22 mouse cellular contexts compared by ENCODE assay signal in the genomic region with DNA sequence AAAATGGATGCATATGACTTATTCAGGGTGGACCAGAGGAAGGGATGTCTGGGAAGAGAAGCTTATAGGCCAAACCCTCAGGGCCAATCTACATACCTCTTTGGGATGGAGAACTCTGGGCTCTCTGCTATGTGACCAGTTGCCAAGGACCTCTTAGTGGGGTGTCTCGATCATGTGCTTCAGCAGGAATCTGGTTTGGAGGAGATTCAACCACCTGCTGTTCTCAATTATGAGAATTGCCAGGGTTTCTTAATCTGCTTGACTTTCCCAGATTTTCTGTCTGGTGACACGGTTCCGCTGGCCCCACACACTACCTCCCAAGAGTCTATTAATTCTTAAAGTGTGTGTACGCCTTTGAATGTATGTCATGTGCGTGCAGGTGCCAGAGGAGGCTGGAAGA. TPM values are rescaled to one million over a fixed set of nuclear protein-coding genes. Genes with fewer than 3 reads are reported as not detected.
"Had no signal": no experiment of that assay in that cellular context is flagged by ENCODE, and none has a peak within 500 bp of the region (broad histone marks: within the 10 kb centered on the region; RNA-seq: fewer than 3 reads in every experiment).

No protein-coding gene starts in this region.

- ATAC-seq: midbrain, embryonic 16.5 days had no signal

- H3K9ac ChIP-seq: limb, embryonic 12.5 days; liver, embryonic 15.5 days; midbrain, embryonic 12.5 days; stomach, embryonic 15.5 days had no signal

- H3K4me2 ChIP-seq: limb, embryonic 12.5 days; liver, embryonic 11.5 days; liver, embryonic 15.5 days; midbrain, embryonic 12.5 days; stomach, embryonic 15.5 days had no signal

- H3K4me3 ChIP-seq: limb, embryonic 12.5 days; liver, embryonic 15.5 days; megakaryocyte, embryonic 14.5 days; midbrain, embryonic 12.5 days; stomach, embryonic 15.5 days had no signal

- H3K9me3 ChIP-seq: liver, embryonic 15.5 days; stomach, embryonic 15.5 days had no signal

- DNase-seq: kidney, adult 8-10 months; kidney, postnatal 25 days; layer of hippocampus, adult 9-11 months; layer of hippocampus, postnatal 36 days; lung, adult 2 months; lung, postnatal 4 days; right cerebral cortex, postnatal 14 days; thymus, adult 2 months; thymus, postnatal 25 days had no signal

- H3K27me3 ChIP-seq: limb, embryonic 12.5 days; liver, embryonic 15.5 days; midbrain, embryonic 12.5 days; stomach, embryonic 15.5 days had no signal

- H3K27ac ChIP-seq: limb, embryonic 12.5 days; liver, embryonic 15.5 days; midbrain, embryonic 12.5 days; stomach, embryonic 15.5 days had no signal

- H3K36me3 ChIP-seq: limb, embryonic 12.5 days; liver, embryonic 15.5 days; midbrain, embryonic 12.5 days; stomach, embryonic 15.5 days had no signal

- H3K4me1 ChIP-seq: limb, embryonic 12.5 days; liver, embryonic 15.5 days; midbrain, embryonic 12.5 days; stomach, embryonic 15.5 days had no signal

RNA-seq across cellular contexts. Expression of gene Hamp, which starts 50.2 kb away (rescaled TPM):
- polyA plus RNA-seq: kidney, embryonic 16.5 days; limb, embryonic 12.5 days; liver, embryonic 11.5 days; lung, postnatal 0 days; midbrain, embryonic 12.5 days; midbrain, embryonic 16.5 days; neural tube, embryonic 14.5 days; spleen, adult 2 months; testis, adult 2 months; urinary bladder, adult 2 months had no signal
